Mouse (Mus musculus): ENCODE results near the gene Serf2. TPM values are rescaled to one million over a fixed set of nuclear protein-coding genes. Genes with fewer than 3 reads are reported as not detected.
"Not testable (repeated sequence)": the region's sequence is repeated elsewhere in the genome, so short reads cannot be mapped to it uniquely, and the experiment has no call there.

Gene Serf2
- total RNA-seq, 1 experiment from 2014 or later = 152 TPM

- no peak for ATAC-seq (replicated peaks; ENCODE audit: insufficient number of reproducible peaks, low FRiP score, low TSS enrichment, poor library complexity, severe bottlenecking)
These were observed 4.8 kb upstream of the Serf2 start, which contains the start of gene Ell3 for GRCm38 (mm10) chr2:121444178-121444577. Ell3 (minus strand) TSS chr2:121444278.

GRCm38 (mm10) chr2:121445117-121445516 lies 3.9 kb upstream of the Serf2 start:
- no peak for ATAC-seq (replicated peaks; ENCODE audit: insufficient number of reproducible peaks, low FRiP score, low TSS enrichment, poor library complexity, severe bottlenecking)

- no peak for ATAC-seq (replicated peaks; ENCODE audit: insufficient number of reproducible peaks, low FRiP score, low TSS enrichment, poor library complexity, severe bottlenecking)
These were observed 2.5 kb upstream of the Serf2 start for GRCm38 (mm10) chr2:121446506-121446905.

- no peak for ATAC-seq (replicated peaks; ENCODE audit: insufficient number of reproducible peaks, low FRiP score, low TSS enrichment, poor library complexity, severe bottlenecking)
These were observed 2.0 kb upstream of the Serf2 start for GRCm38 (mm10) chr2:121447006-121447405.

GRCm38 (mm10) chr2:121448136-121448535 lies 859 bp upstream of the Serf2 start:
- ATAC-seq (replicated peaks; ENCODE audit: insufficient number of reproducible peaks, low FRiP score, low TSS enrichment, poor library complexity, severe bottlenecking) = no peak

GRCm38 (mm10) chr2:121449545-121450011 lies 583 bp downstream of the Serf2 start:
- no peak for ATAC-seq (replicated peaks; ENCODE audit: insufficient number of reproducible peaks, low FRiP score, low TSS enrichment, poor library complexity, severe bottlenecking)

- peak; percentile 16; the same call in 1 of the 2 replicates for ATAC-seq (replicated peaks; ENCODE audit: insufficient number of reproducible peaks, low FRiP score, low TSS enrichment, poor library complexity, severe bottlenecking)
These were observed 1.1 kb downstream of the Serf2 start for GRCm38 (mm10) chr2:121450093-121450492.

- ATAC-seq (replicated peaks; ENCODE audit: insufficient number of reproducible peaks, low FRiP score, low TSS enrichment, poor library complexity, severe bottlenecking) = no peak
These were observed 3.4 kb downstream of the Serf2 start for GRCm38 (mm10) chr2:121452361-121452760.

- ATAC-seq (replicated peaks; ENCODE audit: insufficient number of reproducible peaks, low FRiP score, low TSS enrichment, poor library complexity, severe bottlenecking) = no peak
These were observed 4.0 kb downstream of the Serf2 start, which contains the start of gene Hypk for GRCm38 (mm10) chr2:121452990-121453389. Hypk (plus strand) TSS chr2:121453290.

GRCm38 (mm10) chr2:121453917-121454316 lies 4.9 kb downstream of the Serf2 start:
- ATAC-seq (replicated peaks; ENCODE audit: insufficient number of reproducible peaks, low FRiP score, low TSS enrichment, poor library complexity, severe bottlenecking) = no peak

GRCm38 (mm10) chr2:121455534-121455933 lies 6.5 kb downstream of the Serf2 start:
- no peak for ATAC-seq (replicated peaks; ENCODE audit: insufficient number of reproducible peaks, low FRiP score, low TSS enrichment, poor library complexity, severe bottlenecking)

- peak; percentile 95 for ATAC-seq (replicated peaks; ENCODE audit: insufficient number of reproducible peaks, low FRiP score, low TSS enrichment, poor library complexity, severe bottlenecking)
These were observed 8.0 kb downstream of the Serf2 start, which contains the start of gene Serinc4 for GRCm38 (mm10) chr2:121456692-121457642. Serinc4 (minus strand) TSS chr2:121456781.

- no peak for ATAC-seq (replicated peaks; ENCODE audit: insufficient number of reproducible peaks, low FRiP score, low TSS enrichment, poor library complexity, severe bottlenecking)
These were observed 11.1 kb downstream of the Serf2 start for GRCm38 (mm10) chr2:121460071-121460470.

- not testable (repeated sequence) for ATAC-seq (replicated peaks; ENCODE audit: insufficient number of reproducible peaks, low FRiP score, low TSS enrichment, poor library complexity, severe bottlenecking)
These were observed 20.0 kb downstream of the Serf2 start for GRCm38 (mm10) chr2:121468982-121469381.

- 0 out of 2 replicates have a peak, but pooled peaks have one; percentile 49 for ATAC-seq (replicated peaks; ENCODE audit: insufficient number of reproducible peaks, low FRiP score, low TSS enrichment, poor library complexity, severe bottlenecking)
These were observed 23.8 kb downstream of the Serf2 start for GRCm38 (mm10) chr2:121472783-121473182.

GRCm38 (mm10) chr2:121473301-121474179 lies 24.5 kb downstream of the Serf2 start, which contains the start of gene Mfap1b:
Mfap1b (minus strand) TSS chr2:121474067.
- peak; percentile 92 for ATAC-seq (replicated peaks; ENCODE audit: insufficient number of reproducible peaks, low FRiP score, low TSS enrichment, poor library complexity, severe bottlenecking)

- ATAC-seq (replicated peaks; ENCODE audit: insufficient number of reproducible peaks, low FRiP score, low TSS enrichment, poor library complexity, severe bottlenecking) = no peak
These were observed 25.2 kb downstream of the Serf2 start for GRCm38 (mm10) chr2:121474180-121474535.

- not testable (repeated sequence) for ATAC-seq (replicated peaks; ENCODE audit: insufficient number of reproducible peaks, low FRiP score, low TSS enrichment, poor library complexity, severe bottlenecking)
These were observed 26.3 kb downstream of the Serf2 start for GRCm38 (mm10) chr2:121475306-121475705.

Measured in monocyte, adult 5-6 weeks (primary cell).